Mouse (Mus musculus): ENCODE measurements around the gene Tcn2. TPM values are rescaled to one million over a fixed set of nuclear protein-coding genes. Genes with fewer than 3 reads are reported as not detected.
"Not testable (repeated sequence)": the region's sequence is repeated elsewhere in the genome, so short reads cannot be mapped to it uniquely, and the experiment has no call there.

Tcn2 gene
- total RNA-seq (2015; ENCODE audit: low replicate concordance) (26.3 and 26.4 TPM in 2 replicates), total RNA-seq (2017; ENCODE audit: low replicate concordance) (8.5 and 22.8 TPM in 2 replicates)

- 0 out of 2 replicates have a peak, but pooled peaks have one; percentile 12 for ATAC-seq (replicated peaks; ENCODE audit: low FRiP score, poor library complexity, severe bottlenecking)
These were observed at the start of gene Tcn2 for GRCm38 (mm10) chr11:3931511-3932211. Tcn2 (minus strand) TSS chr11:3932159.

- no peak for ATAC-seq (replicated peaks; ENCODE audit: low FRiP score, poor library complexity, severe bottlenecking)
These were observed 49.6 kb upstream of the Tcn2 start for GRCm38 (mm10) chr11:3981536-3981935.

- no peak for ATAC-seq (replicated peaks; ENCODE audit: low FRiP score, poor library complexity, severe bottlenecking)
These were observed 46.5 kb upstream of the Tcn2 start for GRCm38 (mm10) chr11:3978421-3978820.

- no peak for ATAC-seq (replicated peaks; ENCODE audit: low FRiP score, poor library complexity, severe bottlenecking)
These were observed 44.7 kb upstream of the Tcn2 start, which contains the start of gene 4930556J24Rik for GRCm38 (mm10) chr11:3976678-3977077. 4930556J24Rik (minus strand) TSS chr11:3976778.

GRCm38 (mm10) chr11:3974311-3974710 is 42.4 kb upstream of the Tcn2 start:
- no peak for ATAC-seq (replicated peaks; ENCODE audit: low FRiP score, poor library complexity, severe bottlenecking)

DNA sequence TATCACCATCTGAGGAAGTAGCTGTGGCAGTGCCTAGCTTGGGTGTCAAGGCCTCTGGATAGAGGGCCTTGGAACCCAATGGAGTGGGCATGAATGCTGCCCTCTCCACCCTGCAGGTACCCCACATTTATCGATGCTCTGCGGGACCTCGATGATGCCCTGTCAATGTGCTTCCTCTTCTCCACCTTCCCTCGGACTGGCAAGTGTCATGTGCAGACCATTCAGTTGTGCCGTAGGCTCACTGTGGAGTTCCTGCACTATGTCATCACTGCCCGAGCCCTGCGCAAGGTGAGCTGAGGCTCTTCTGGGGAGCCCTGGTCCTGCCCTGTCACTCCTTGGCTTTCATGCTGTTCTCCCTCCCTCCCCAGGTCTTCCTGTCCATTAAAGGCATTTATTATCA is 41.1 kb upstream of the Tcn2 start:
- no peak for ATAC-seq (replicated peaks; ENCODE audit: low FRiP score, poor library complexity, severe bottlenecking)

DNA sequence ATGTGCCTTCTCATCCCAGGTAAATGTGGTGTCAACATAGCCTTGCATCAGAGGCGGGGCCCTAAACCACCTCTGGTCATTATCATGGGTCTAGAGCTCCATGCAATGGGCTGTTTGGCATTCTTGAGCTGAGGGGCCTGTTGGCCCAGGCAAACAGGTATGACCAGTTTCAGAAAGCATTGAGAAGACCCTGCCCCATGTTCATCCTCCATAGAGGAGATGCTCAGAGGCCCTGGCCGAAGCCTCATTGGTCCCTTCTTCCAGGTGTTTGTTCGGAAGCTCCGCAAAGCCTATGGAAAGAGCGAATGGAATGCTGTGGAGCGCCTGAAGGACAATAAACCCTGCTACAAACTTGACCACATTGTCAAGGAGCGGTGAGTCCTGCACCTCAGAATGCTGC is 38.4 kb upstream of the Tcn2 start:
- ATAC-seq (replicated peaks; ENCODE audit: low FRiP score, poor library complexity, severe bottlenecking), result no peak

- ATAC-seq (replicated peaks; ENCODE audit: low FRiP score, poor library complexity, severe bottlenecking), result no peak
These were observed 37.9 kb upstream of the Tcn2 start for GRCm38 (mm10) chr11:3969837-3970236.

- ATAC-seq (replicated peaks; ENCODE audit: low FRiP score, poor library complexity, severe bottlenecking), result peak; percentile 23; the same call in 1 of the 2 replicates
These were observed 32.6 kb upstream of the Tcn2 start for GRCm38 (mm10) chr11:3964416-3965172.

DNA sequence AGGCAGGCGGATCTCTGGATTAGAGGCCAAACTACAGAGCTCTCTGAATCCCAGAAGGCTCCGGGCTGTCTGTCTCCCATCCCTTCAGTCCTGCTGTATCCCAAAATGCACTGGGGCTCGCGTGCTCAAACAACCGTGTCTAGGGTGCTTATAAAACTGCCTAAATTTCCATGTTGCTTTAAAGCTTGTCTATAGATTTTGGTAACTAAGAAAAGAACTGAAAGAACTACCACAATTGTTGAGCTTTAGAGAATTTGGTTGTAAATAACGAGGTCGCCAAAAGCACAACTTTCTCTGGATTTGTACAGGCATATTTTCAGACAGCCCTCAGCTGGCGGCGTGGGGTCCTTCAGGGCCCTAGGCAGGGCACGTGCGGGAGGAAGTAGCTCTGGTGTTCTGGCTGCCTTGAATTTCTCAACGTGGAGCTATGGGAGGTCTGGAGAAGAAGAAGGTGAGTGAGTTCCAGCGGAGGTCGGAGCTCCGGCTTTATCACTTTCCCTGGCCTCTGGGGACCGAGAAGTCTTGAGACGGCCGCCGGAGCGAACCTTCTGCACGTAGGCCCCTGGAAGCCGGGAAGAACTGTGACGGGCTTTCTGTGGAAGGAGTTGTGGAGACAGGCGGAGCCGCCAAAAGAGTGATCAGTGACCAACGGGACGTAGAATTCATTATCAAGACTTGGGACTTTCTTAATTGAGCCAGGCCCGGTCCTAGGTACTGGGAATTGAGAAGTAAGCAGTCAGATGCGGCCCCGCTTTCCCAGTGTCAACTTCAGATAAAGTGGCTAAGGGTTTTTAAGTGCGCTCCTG is 31.9 kb upstream of the Tcn2 start, which contains the start of gene Pes1:
Gene Pes1 (plus strand): TSS at position 366 of the 806 bp plus-strand sequence.
- ATAC-seq (replicated peaks; ENCODE audit: low FRiP score, poor library complexity, severe bottlenecking), result peak; percentile 88

GRCm38 (mm10) chr11:3963155-3963554 is 31.2 kb upstream of the Tcn2 start:
- ATAC-seq (replicated peaks; ENCODE audit: low FRiP score, poor library complexity, severe bottlenecking), result no peak

DNA sequence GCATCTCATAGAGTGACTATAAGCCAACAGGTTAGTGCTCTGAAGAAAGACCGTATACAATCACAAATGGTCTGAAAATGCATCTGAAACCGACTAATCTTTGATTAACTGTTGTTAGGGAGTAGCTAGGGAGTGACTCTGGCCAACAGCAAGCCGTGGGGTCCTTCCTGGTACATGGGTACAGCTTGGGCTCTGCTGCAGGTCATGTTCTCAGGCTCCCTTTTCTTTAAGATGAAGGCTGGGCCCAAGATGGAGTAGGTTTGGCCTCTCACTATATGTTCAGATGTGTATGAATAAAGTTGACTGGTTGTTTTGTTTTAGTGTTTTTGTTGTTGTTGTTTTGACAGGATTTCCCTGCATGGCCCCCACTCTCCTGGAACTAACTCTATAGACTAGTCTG is 29.8 kb upstream of the Tcn2 start:
- ATAC-seq (replicated peaks; ENCODE audit: low FRiP score, poor library complexity, severe bottlenecking), result no peak

DNA sequence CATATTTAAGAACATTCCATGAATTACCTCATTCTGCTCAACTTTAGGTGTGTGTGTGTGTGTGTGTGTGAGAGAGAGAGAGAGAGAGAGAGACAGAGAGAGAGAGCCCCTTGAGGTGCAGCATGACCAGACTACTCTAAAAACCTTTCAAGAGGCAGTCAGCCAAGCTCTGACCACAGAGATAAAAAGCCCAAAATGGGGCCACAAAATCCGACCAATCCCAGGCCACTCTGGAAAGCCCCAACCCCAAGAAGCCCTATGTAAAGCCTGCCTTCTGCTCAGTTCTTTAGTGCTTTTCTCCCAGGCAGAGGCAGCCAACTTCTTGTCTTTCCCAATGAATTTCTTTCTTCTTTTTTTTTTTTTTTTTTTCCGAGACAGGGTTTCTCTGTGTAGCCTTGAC is 28.9 kb upstream of the Tcn2 start:
- ATAC-seq (replicated peaks; ENCODE audit: low FRiP score, poor library complexity, severe bottlenecking), result no peak

DNA sequence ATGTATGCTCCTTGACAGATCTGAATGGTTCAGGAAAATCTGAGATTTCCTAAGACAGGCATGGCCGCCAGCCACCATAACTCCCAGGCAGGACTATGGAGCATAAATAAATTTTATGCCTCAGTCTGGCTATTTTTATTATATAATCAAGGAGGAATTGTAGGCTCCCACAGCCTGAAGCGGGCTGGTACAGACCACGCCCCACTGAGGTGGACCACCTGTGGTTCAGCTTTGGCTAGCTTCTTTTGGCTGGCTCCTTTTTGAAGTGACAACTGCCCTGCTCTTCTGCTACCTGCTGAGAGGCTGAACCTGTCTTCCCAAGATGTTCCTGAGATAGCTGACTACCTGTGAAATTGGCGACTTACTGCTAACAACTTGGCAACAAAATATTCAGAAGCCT is 23.4 kb upstream of the Tcn2 start:
- not testable (repeated sequence) for ATAC-seq (replicated peaks; ENCODE audit: low FRiP score, poor library complexity, severe bottlenecking)

DNA sequence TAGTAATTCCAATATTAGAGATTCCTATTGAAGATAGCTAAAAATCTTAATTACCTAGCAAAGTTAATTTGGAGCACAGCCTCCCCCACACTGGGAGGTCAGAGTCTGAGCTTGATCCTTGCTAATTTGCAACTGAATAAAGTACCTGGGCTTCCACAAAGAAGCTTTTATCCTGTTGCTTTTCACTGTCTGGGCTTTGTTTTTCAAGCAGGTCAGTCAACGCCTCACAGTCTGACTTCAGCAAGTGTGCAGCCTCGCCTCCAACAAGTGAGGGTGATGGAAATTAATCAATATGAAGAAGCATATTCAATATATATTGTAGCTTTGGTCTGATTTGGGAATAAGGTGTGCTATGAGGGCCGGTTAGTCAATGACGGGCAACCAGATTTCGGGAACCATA is 22.9 kb upstream of the Tcn2 start:
- not testable (repeated sequence) for ATAC-seq (replicated peaks; ENCODE audit: low FRiP score, poor library complexity, severe bottlenecking)

DNA sequence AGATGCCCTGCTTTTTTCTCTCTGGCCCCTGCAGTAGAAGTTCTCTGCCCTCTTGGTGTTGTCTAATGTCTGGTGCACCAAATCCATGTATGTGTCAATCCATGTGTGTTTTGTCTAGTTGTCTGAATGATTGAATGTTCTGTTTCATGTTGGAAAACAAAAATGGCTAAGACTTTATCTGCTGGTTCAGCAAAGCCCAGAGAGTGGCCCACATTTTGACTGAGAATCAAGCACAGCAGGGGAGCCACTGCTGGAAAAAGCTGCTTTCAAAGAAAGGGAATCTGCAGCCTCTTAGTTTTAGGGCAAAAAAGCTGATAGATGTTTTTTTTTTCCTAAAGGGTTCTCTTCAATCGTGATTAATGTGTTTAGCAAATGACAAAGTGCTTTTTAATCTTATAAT is 14.4 kb upstream of the Tcn2 start:
- ATAC-seq (replicated peaks; ENCODE audit: low FRiP score, poor library complexity, severe bottlenecking), result no peak

DNA sequence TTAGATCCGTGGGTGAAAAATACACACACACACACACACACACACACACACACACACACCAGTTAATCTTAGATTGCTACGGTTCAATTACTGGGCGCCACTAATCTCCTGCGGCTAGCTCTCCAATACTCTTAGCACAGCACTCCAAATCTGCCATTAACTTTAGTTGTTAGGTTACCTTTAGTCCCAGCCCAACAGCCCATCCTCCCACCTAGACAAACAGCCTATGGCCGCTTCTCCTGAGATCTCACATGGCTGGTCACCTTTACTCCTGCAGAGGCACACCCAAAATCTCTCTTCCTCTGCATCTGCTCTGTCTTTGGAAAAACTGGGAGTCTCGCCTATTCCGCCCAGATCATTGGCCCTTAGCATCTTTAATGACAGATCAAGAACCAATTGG is 9.4 kb upstream of the Tcn2 start:
- no peak for ATAC-seq (replicated peaks; ENCODE audit: low FRiP score, poor library complexity, severe bottlenecking)

GRCm38 (mm10) chr11:3937321-3937874 is 5.4 kb upstream of the Tcn2 start:
- no peak for ATAC-seq (replicated peaks; ENCODE audit: low FRiP score, poor library complexity, severe bottlenecking)

DNA sequence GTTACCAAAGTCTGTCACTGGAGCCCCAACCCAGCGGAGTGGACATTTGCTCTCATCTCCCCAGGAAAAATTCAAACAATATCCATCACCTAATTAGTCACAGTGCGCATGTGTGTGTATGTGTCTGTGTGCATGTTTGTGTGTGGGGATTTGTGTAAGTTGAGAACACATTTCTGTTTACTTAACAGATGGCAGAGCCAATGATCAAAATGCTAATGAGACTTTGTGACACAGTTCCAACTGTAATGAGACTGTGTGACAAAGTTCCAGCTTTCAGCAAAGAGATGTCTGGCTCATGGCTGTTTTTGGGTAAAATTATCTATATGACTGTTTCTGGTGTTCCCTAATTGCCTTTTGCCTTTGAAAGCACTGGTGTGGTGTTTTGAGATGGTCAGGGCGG is 4.4 kb upstream of the Tcn2 start:
- no peak for ATAC-seq (replicated peaks; ENCODE audit: low FRiP score, poor library complexity, severe bottlenecking)

DNA sequence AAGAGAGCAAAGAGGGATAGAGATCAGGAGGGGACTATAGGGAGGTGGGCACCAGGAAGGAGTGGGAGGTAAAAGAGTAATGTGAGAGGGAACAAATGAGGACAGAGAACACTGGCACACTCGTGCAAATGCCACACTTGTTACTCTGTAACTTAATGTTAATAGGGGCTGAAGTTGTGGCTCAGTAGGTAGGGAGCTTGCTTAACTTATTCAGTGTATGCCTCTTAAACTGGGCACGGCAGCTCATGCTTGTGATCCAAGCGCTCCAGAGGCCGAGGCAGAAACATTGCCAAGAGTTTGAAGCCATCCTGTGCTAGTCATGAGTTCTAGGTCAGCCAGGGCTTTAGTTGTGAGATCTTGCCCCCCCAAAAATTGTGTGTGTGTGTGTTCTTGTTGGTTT is 3.2 kb upstream of the Tcn2 start:
- no peak for ATAC-seq (replicated peaks; ENCODE audit: low FRiP score, poor library complexity, severe bottlenecking)

All from erythroid progenitor cell, adult 5-6 weeks (primary cell).